Mouse (Mus musculus) right cerebral cortex, postnatal 36 days (tissue): Measurements from ENCODE around the gene Hoxa10.

ENCODE experiments used
- DNase-seq, 2 experiments: peaks; one replicate each; pipeline ENCODE4 v3.0.0; 2022; ENCODE audit warnings: low spot score in 2 of 2, mixed read lengths in 1 of 2

The Hoxa10 gene

GRCm38 (mm10) chr6:52240389-52241000 lies at the start of gene Hoxa10:
Gene Hoxa10, minus strand, starts transcription at chr6:52240854.
- DNase-seq = no peak

GRCm38 (mm10) chr6:52290186-52290585 lies 49.5 kb upstream of the Hoxa10 start:
- DNase-seq = no peak

GRCm38 (mm10) chr6:52283896-52284295 lies 43.2 kb upstream of the Hoxa10 start:
- DNase-seq = no peak

GRCm38 (mm10) chr6:52281084-52281483 lies 40.4 kb upstream of the Hoxa10 start:
- DNase-seq = no peak

GRCm38 (mm10) chr6:52276920-52277319 lies 36.3 kb upstream of the Hoxa10 start:
- DNase-seq = no peak

GRCm38 (mm10) chr6:52276382-52276781 lies 35.7 kb upstream of the Hoxa10 start:
- no peak for DNase-seq

GRCm38 (mm10) chr6:52275563-52276280 lies 35.1 kb upstream of the Hoxa10 start:
- DNase-seq = no peak

- DNase-seq = no peak
Measured at GRCm38 (mm10) chr6:52274576-52274975, 33.9 kb upstream of the Hoxa10 start.

GRCm38 (mm10) chr6:52273656-52274280 lies 33.1 kb upstream of the Hoxa10 start:
- no peak for DNase-seq

GRCm38 (mm10) chr6:52272766-52273655 lies 32.4 kb upstream of the Hoxa10 start:
- DNase-seq = no peak

GRCm38 (mm10) chr6:52270494-52271480 lies 30.1 kb upstream of the Hoxa10 start:
- peak in 1 of 2 experiments; percentile 29 for DNase-seq

- DNase-seq = no peak
Measured at GRCm38 (mm10) chr6:52268756-52269155, 28.1 kb upstream of the Hoxa10 start.

GRCm38 (mm10) chr6:52268341-52268740 lies 27.7 kb upstream of the Hoxa10 start:
- DNase-seq = no peak

- DNase-seq = no peak
Measured at GRCm38 (mm10) chr6:52267691-52268090, 27.0 kb upstream of the Hoxa10 start.

GRCm38 (mm10) chr6:52267221-52267620 lies 26.6 kb upstream of the Hoxa10 start:
- DNase-seq = no peak

GRCm38 (mm10) chr6:52266666-52266985 lies 26.0 kb upstream of the Hoxa10 start:
- no peak for DNase-seq

GRCm38 (mm10) chr6:52265913-52266665 lies 25.4 kb upstream of the Hoxa10 start:
- no peak for DNase-seq

GRCm38 (mm10) chr6:52265306-52265912 lies 24.8 kb upstream of the Hoxa10 start:
- no peak for DNase-seq

GRCm38 (mm10) chr6:52264106-52264790 lies 23.6 kb upstream of the Hoxa10 start:
- no peak for DNase-seq
